Mouse (Mus musculus): ENCODE data around the gene Btf3. TPM values are rescaled to one million over a fixed set of nuclear protein-coding genes. Genes with fewer than 3 reads are reported as not detected.
A peak's percentile ranks its signal among the peaks of the same experiment; 100 is the strongest.

Gene Btf3
- 208 and 210 TPM in 2 replicates for total RNA-seq (2014; rRNA removed; ENCODE audit: low replicate concordance)
- polyA plus RNA-seq (2015; fragmentation: Nextera tagmentation; extraction: Ambion mirVana) = 384 and 393 TPM in 2 replicates

DNA sequence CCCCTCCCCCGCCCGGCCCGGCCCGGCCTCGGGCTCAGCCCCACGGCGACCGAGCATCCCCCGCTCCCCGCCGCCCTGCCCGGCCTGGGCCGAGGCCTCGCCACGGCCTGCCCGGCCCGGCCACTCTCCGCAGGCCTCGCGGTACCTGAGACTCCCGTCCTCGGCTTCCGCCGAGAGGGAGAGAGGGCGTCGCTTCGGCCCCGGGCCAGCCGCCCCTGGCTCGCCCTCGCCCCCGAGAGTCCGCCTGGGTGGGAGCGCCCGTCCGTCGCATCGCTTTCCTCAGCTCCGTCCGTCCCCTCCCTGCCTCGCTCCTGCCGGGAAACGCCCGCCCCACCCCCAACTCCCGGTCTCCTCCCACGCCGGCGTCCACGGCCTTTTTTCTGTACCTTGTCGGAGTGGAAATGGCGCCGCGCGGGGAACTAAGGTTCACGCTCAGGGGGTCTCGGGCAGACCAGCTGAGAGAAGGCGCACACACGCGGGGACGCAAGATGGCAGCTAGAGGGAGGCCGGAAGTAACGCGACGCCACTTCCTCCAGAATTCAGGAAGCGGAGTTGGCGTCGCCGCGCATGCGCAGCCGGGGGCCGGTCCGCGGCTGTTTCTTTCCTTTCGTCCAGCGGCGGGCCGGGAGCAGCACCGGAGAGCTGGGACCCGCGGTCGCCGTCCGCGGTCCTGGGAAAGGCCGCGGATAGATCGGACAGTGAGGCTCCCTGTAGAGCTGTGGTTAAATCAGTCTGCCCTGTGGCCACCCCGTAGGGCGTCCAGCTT, at the start of gene Btf3:
Btf3 (minus strand) TSS at position 527 of the 766 bp plus-strand sequence.
- WGBS = under 1% methylated on average over 87 of the region's 90 CpGs

DNA sequence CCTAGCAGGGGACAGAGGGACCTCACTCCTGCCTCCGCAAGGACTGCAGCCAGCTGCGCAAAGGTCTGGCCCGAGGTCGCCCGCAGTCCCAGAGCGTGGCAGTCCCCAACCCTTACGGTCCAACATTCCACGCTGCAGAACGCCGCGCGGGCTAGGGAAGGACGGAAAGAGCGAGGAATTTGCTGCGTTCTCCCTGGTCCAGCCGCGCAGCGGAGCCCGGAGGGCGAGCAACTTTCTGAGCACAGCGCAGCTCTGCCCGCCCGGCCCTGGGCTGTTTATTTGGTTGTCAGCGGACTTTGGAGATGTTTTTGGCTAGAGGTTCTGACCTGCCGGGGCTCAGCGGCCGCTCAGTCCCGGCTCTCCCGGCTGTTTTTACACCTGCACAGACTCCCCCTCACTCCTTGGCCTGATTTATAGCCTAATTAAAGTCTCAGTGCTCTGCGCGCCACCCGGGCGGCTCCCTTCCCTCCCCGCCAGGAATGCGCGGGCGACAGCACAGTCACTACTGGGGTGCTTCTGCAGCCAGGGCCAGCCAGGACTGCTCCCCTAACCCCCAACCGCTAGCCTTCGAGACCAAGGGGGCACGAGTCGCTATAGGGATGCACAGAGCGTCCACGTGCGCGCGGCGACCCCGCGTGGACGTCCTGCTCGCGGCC, 49.1 kb upstream of the Btf3 start:
- ATAC-seq (ENCODE audit: insufficient read depth, low read depth) (no peak), DNase-seq (ENCODE audit: low spot score) (no peak)
- Histone ChIP-seq H3K36me3 (replicated peaks; ENCODE audit: control insufficient read depth, insufficient read depth, low read length) (no peaks in the 10 kb centered on the region), H3K4me3 (ENCODE audit: low read depth, low read length) (peak overlapping the region; percentile 7), H3K4me2 (ENCODE audit: low read depth, low read length) (peak overlapping the region; percentile 6), H3K27ac (ENCODE audit: low read depth) (no peak overlapping the region), H3K27me3 (ENCODE audit: control insufficient read depth, insufficient read depth, low read length) (peaks cover 91% of the 10 kb centered on the region), H3K9ac (replicated peaks; ENCODE audit: low read depth, low read length) (no peak overlapping the region), H3K9me3 (replicated peaks; ENCODE audit: control insufficient read depth, low read length) (no peaks in the 10 kb centered on the region), H3K4me1 (ENCODE audit: control insufficient read depth, insufficient read depth) (no peaks in the 10 kb centered on the region)
- TF ChIP-seq CTCF (IDR thresholded peaks at IDR 0.05; ENCODE audit: low read depth) = no peak
- TF ChIP-seq EP300 (IDR thresholded peaks at IDR 0.05; ENCODE audit: low read depth) = no peak
- 2% methylated on average over 50 of the region's 52 CpGs for WGBS

More for the DNA sequence above, at the start of gene Btf3:
- Histone ChIP-seq H3K4me2 (ENCODE audit: low read depth, low read length) (peak within 1 kb of the TSS; percentile 77), H3K9ac (replicated peaks; ENCODE audit: low read depth, low read length) (peak within 1 kb of the TSS; percentile 91), H3K27me3 (ENCODE audit: control insufficient read depth, insufficient read depth, low read length) (no peaks in the 10 kb centered on the region), H3K4me3 (ENCODE audit: low read depth, low read length) (peak within 1 kb of the TSS; percentile 87), H3K4me1 (ENCODE audit: control insufficient read depth, insufficient read depth) (peaks cover 5% of the 10 kb centered on the region), H3K27ac (ENCODE audit: low read depth) (peak within 1 kb of the TSS; percentile 92), H3K36me3 (replicated peaks; ENCODE audit: control insufficient read depth, insufficient read depth, low read length) (peaks cover 21% of the 10 kb centered on the region), H3K9me3 (replicated peaks; ENCODE audit: control insufficient read depth, low read length) (no peaks in the 10 kb centered on the region)
- TF ChIP-seq CTCF (IDR thresholded peaks at IDR 0.05; ENCODE audit: low read depth) (0 out of 2 replicates have a peak, but pooled peaks have one; percentile 11), EP300 (IDR thresholded peaks at IDR 0.05; ENCODE audit: low read depth) (no peak)
- peak; percentile 93 for DNase-seq (ENCODE audit: low spot score)
- peak; percentile 91 for ATAC-seq (ENCODE audit: insufficient read depth, low read depth)

DNA sequence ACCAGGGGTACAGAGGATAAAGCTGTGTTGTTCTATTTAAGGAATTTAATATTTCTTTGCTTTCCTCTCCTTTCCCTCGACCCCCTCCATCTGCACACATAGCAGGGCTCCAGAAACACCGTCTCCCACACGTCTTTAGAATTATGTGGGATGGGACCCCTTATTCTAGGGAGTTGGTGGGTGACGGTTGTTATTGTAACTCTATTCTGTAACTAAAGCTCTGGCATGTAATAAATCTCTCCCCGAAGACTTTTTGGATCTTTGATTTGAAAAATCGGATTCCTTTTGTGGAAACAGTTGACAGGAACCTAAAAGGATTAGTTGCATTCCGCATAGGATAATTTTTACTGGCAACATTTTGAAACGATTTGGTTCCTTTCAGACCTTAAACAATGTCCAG, 48.3 kb upstream of the Btf3 start:
- TF ChIP-seq CTCF (IDR thresholded peaks at IDR 0.05; ENCODE audit: low read depth) (no peak), EP300 (IDR thresholded peaks at IDR 0.05; ENCODE audit: low read depth) (no peak)
- 6% methylated on average over 8 of the region's 8 CpGs for WGBS

DNA sequence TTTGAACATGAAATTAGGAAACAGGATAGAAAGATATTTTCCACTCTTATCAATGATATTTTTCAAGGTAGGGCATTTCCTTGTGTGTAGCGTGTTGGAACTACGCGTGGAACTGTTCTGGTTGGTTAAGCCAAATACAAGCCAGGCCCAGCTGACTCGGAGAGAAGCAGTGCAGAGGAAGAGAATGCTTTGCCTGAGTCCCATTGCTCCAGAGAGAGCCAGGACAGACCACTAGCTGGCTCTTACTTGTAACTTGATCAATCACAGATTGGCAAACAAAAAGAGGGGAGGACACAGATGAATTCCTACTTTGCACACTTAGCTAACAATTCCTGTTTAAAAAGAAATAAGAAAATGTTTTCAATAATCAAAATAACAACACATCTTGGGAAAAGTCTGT, 46.2 kb upstream of the Btf3 start:
- no peak overlapping the region for H3K4me3 ChIP-seq (ENCODE audit: low read depth, low read length)
- DNase-seq (ENCODE audit: low spot score) (no peak), ATAC-seq (ENCODE audit: insufficient read depth, low read depth) (no peak)
- no peak overlapping the region for H3K4me2 ChIP-seq (ENCODE audit: low read depth, low read length)
- H3K27me3 ChIP-seq (ENCODE audit: control insufficient read depth, insufficient read depth, low read length) = peaks cover 93% of the 10 kb centered on the region
- no peak for TF ChIP-seq CTCF (IDR thresholded peaks at IDR 0.05; ENCODE audit: low read depth)
- no peak for TF ChIP-seq EP300 (IDR thresholded peaks at IDR 0.05; ENCODE audit: low read depth)
- H3K9me3 ChIP-seq (replicated peaks; ENCODE audit: control insufficient read depth, low read length) = no peaks in the 10 kb centered on the region
- no peak overlapping the region for H3K9ac ChIP-seq (replicated peaks; ENCODE audit: low read depth, low read length)
- 9% methylated on average over 4 of the region's 4 CpGs for WGBS
- H3K27ac ChIP-seq (ENCODE audit: low read depth) = no peak overlapping the region
- no peaks in the 10 kb centered on the region for H3K36me3 ChIP-seq (replicated peaks; ENCODE audit: control insufficient read depth, insufficient read depth, low read length)
- no peaks in the 10 kb centered on the region for H3K4me1 ChIP-seq (ENCODE audit: control insufficient read depth, insufficient read depth)

More for the DNA sequence above, 48.3 kb upstream of the Btf3 start:
- no peaks in the 10 kb centered on the region for H3K36me3 ChIP-seq (replicated peaks; ENCODE audit: control insufficient read depth, insufficient read depth, low read length)
- H3K9me3 ChIP-seq (replicated peaks; ENCODE audit: control insufficient read depth, low read length) = no peaks in the 10 kb centered on the region
- no peak overlapping the region for H3K4me3 ChIP-seq (ENCODE audit: low read depth, low read length)
- ATAC-seq (ENCODE audit: insufficient read depth, low read depth) (no peak), DNase-seq (ENCODE audit: low spot score) (no peak)
- H3K4me1 ChIP-seq (ENCODE audit: control insufficient read depth, insufficient read depth) = no peaks in the 10 kb centered on the region
- no peak overlapping the region for H3K4me2 ChIP-seq (ENCODE audit: low read depth, low read length)
- H3K27ac ChIP-seq (ENCODE audit: low read depth) = no peak overlapping the region
- H3K9ac ChIP-seq (replicated peaks; ENCODE audit: low read depth, low read length) = no peak overlapping the region
- H3K27me3 ChIP-seq (ENCODE audit: control insufficient read depth, insufficient read depth, low read length) = peaks cover 94% of the 10 kb centered on the region

DNA sequence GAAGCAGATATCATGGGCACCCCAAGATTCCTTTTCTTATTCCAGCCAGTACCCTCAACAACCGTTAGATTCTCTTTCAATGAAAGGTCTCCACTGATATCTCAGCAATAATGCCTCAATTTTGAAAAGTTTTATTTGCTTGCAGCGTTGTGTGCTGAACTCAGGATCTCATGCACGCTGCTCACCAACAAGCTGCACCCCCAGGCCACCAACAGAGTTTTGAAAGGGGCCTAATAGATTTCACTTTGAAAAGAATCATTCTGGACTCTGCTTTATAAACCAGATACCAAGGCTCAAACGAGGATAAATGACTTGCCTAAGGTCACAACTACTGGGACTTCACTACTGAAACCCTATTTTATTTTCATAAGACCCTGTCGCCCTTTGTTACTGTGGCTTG, 44.4 kb upstream of the Btf3 start:
- WGBS = 10% methylated on average over 5 of the region's 5 CpGs
- ATAC-seq (ENCODE audit: insufficient read depth, low read depth) = no peak
- Histone ChIP-seq H3K4me1 (ENCODE audit: control insufficient read depth, insufficient read depth) (no peaks in the 10 kb centered on the region), H3K4me3 (ENCODE audit: low read depth, low read length) (no peak overlapping the region), H3K4me2 (ENCODE audit: low read depth, low read length) (no peak overlapping the region), H3K9me3 (replicated peaks; ENCODE audit: control insufficient read depth, low read length) (no peaks in the 10 kb centered on the region), H3K9ac (replicated peaks; ENCODE audit: low read depth, low read length) (no peak overlapping the region), H3K36me3 (replicated peaks; ENCODE audit: control insufficient read depth, insufficient read depth, low read length) (no peaks in the 10 kb centered on the region), H3K27me3 (ENCODE audit: control insufficient read depth, insufficient read depth, low read length) (peaks cover 91% of the 10 kb centered on the region), H3K27ac (ENCODE audit: low read depth) (no peak overlapping the region)
- DNase-seq (ENCODE audit: low spot score) = no peak
- TF ChIP-seq CTCF (IDR thresholded peaks at IDR 0.05; ENCODE audit: low read depth) = no peak
- TF ChIP-seq EP300 (IDR thresholded peaks at IDR 0.05; ENCODE audit: low read depth) = no peak

All from heart, postnatal 0 days (tissue).